Mouse (Mus musculus) cerebellum, adult (tissue): ENCODE data around the gene Nol10.

Source experiments
- ATAC-seq: cut with Nextera tagmentation; 2 replicates; pipeline ENCODE4 v1.9.2; 2017; ENCODE audit warnings: mild to moderate bottlenecking, moderate library complexity, mixed read lengths; ENCODE audit not compliant: insufficient number of reproducible peaks, low FRiP score, low TSS enrichment

Nol10 gene

DNA sequence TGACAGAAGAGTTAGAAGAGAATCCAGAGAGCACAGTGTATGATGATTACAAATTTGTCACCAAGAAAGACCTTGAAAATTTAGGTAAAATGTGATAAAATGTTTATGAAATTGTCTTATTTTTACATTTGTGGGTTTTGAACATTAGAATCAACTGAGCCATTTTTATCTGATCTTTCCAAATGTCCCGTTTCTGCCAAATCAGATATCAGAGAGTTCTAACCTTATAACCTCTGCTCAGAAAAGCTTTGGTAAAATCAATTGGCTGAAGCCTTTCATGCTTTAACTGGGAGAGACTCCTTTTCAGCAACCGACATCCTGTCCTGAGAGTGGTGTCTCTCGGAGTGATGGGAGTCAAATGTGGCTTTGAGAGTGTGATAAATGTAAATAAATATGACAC lies 53.9 kb downstream of the Nol10 start:
- ATAC-seq, result no peak

DNA sequence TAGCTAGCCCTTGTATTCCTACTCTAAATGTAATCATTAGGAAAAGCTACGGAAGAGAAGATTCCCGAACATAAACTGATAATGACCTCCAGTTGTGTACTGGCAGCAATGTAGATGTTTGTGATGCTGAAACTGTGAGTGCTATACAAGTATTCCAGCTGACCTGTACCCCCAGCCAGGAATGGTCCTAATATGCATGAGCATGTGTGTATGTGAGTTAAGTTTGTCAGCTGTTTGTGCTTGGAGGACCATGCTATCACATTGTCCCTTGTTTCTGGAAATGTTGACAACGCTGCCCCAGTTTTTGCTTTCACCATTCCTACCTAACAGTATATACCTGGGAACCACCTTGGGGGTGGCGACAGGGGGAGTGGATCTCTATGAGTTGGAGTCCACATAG lies 55.7 kb downstream of the Nol10 start:
- ATAC-seq, result no peak

GRCm38 (mm10) chr12:17406825-17407224 lies 58.6 kb downstream of the Nol10 start:
- ATAC-seq, result no peak

DNA sequence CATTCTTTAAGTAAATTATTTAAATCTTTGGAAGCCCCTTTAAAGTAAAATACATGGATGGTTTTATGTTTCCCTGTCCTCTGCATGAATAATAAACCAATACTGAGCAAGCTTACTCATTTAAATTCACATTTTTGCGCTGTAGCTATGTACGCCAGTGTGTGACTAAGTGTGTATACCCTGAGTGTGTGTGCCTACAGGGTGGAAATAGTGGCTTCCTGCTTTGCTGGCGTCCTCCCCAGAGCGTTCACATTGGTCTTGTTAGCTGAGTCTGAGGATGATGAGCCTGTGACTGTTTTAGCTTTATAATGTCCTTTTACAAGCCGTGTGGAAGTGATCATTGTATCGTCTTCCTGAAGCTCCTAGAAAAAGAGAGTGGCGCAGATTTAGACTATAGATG lies 60.1 kb downstream of the Nol10 start:
- ATAC-seq, result no peak

- ATAC-seq, result no peak
Observed at GRCm38 (mm10) chr12:17411242-17411641, 63.0 kb downstream of the Nol10 start.

DNA sequence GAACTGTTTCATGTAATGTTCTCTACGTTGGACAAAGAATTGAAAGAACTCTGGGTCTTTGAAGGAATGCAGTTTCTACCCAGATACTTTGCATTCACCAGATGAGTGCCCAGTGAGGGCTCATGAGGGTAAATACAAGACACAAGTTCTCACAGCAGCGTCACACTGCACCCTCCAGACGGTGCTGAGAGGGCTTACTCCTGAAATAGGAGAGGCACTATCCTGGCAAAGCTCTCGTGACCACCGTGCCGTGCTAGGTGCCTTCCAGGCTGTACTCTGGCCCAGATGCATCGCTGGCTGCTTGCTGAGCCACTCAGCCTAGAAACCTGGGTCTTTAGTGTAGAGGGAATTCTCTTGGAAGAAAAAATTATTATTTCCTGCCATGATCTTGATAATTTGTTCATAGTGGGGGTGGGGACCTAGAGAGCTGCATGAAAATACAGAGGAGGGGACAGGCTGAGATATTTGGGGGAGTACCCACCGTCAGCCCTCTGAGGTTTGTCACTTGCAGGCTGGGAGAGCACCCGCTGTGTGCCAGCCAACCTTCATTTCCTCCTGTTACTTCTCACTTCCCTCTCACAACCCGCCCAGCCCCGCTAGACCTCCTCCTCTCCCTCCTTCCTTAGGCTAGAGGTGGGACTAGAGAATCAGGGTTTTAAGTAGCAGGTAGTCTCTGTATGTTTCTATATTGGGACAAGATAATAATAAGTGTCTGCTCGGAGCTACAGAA lies 63.7 kb downstream of the Nol10 start:
- no peak for ATAC-seq

GRCm38 (mm10) chr12:17414734-17415133 lies 66.5 kb downstream of the Nol10 start:
- ATAC-seq, result no peak

DNA sequence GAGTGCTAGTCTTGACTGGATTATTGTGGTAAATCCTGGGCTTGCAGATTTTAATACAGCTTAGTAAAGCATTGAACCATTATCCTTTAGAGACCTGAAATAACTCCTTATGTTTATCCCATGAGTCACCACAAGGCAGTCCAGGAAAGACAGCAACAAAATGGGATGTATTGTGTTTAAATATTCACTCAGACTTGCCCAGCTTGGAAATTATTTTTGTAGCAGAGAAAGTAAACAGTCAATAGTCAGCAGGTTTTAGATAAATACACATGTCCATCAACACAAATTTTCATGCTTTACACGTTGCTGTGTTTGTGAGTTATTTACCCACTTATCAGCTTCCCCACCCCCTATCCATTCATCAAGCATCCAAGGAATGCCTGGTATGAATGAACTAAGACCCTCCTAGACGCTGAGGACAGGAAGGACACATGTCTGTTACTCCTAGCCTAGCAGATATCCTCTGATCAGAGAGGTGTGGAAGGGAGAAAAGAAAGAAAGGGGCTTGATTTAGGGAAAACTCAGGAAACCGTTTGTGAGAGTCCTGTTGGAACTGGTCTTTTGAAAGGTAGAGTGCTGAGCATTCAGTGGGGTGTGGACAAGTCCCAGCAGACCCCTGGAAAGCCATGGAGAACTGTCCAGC lies 72.0 kb downstream of the Nol10 start:
- no peak for ATAC-seq

DNA sequence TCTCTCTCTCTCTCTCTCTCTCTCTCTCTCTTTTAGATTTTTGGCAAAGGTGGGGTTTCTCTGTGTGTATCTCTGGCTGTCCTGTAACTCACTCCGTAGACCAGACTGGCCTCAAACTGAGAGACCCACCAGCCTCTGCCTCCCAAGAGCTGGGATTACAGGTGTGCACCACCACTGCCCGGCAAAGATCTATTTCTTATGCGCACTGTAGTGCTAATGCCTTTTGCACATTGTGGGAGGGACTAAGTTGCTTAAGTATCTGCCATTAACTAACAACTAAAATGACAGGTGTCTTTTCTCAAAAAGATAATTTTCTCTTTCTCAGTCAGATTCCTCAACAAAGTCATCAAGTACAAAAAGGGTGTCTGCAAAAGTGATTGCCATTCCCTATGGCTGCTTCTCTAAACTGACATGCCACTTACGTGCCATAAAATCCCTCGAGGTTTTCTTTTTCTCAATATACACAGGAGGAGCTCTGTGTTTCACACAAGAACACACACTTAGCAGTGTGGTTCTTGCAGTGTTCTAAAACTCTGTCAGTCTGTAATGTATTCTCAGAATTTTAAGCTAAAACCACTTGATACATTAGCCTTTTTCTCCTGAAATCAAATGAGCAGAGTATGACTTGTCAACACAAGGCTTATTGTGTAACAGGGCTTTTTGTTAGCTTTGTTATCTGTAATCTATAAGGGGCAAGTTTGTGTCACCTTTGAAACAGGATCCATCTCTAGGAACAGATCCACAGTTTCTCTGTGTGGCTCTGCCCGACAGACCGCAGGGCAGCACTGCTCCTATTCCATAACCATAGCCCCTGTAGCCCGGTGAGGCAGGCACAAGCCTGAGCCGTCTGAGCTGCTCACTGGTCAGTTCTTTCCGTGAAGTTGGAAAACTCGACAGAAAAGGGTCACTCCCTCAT lies 77.3 kb downstream of the Nol10 start:
- ATAC-seq, result no peak

- no peak for ATAC-seq
Observed at GRCm38 (mm10) chr12:17426735-17427134, 78.5 kb downstream of the Nol10 start.

- no peak for ATAC-seq
Observed at GRCm38 (mm10) chr12:17430578-17430977, 82.3 kb downstream of the Nol10 start.

DNA sequence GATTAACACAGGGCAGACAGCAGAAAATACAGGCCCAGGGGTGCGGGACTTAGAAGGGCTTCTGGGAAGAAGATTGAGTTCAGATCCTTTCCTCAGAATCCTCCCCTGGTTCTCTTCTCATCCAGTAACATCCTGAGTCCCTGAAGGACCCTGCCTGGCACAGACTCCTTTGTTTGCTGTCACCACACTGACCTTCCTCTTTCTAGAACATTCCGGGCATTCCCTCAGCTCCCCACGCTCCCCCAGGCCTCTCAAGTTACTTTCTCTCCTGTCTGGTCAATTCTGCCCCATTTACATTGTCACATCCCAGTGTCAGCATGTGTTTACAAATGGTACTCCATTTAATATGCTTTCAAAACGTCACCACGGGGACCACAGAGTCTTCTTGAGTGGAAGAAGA lies 82.9 kb downstream of the Nol10 start:
- ATAC-seq, result no peak

- no peak for ATAC-seq
Observed at GRCm38 (mm10) chr12:17431812-17432332, 83.6 kb downstream of the Nol10 start.

- ATAC-seq, result no peak
Observed at GRCm38 (mm10) chr12:17433712-17434111, 85.5 kb downstream of the Nol10 start.

GRCm38 (mm10) chr12:17436471-17436870 lies 88.2 kb downstream of the Nol10 start:
- no peak for ATAC-seq

DNA sequence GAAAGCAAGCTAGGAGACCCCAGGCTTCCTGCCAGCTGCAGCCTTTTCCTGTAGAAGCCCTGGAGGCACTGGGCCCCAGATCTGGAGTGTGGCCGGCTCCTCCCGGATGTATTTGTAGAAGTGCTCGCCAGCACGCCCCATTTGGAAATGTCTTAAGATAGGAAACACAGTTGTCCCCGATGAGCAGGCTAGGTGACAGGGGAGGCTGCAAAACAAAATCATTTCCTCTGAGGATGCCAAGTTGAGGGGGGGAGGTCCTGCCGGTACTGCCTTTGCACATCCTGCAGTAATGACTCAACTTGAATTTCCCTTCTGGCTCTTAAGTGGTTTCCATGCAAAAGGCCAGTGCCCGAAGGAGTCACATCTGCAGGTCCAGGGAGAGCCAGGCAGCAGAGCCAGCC lies 92.0 kb downstream of the Nol10 start:
- no peak for ATAC-seq

DNA sequence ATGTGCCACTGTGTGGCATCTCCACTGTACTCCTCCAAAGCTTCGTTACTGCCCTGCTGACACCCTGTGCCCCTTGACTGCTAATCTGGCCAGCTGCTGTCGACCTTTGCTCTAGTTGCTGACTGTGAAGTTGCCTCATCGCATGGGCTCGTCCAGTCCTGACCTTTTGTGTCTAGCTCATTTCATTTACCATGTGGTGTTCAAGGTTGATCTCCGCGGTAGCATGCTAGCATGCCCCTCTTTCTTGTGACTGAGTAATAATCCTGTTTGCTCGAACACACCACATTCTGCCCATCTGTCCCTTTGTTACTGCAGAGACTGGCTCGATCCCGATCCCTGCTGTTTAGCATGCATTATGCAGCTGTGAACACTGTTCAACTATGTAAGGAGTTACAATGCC lies 93.2 kb downstream of the Nol10 start:
- no peak for ATAC-seq

GRCm38 (mm10) chr12:17444406-17444805 lies 96.1 kb downstream of the Nol10 start:
- no peak for ATAC-seq

DNA sequence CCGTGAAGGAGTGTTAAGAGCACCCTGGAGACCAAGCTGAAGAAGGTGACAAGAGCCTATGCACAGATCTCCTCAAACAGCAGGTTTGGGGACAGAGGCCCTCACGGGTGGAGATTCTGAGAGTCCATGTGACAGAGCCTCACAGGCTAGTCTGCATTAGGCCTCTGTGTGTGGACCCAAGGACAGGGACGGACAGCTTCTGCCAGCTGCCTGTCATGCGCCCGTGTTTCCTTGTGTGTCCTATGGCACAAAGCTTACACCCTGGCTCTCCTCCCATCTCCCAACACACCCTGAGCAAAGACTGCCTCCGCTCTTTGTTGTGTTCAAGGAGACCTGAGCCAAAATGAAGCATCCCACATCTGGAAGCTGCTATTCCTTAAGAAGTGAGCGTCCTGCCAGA lies 97.0 kb downstream of the Nol10 start:
- ATAC-seq, result no peak

- ATAC-seq, result no peak
Observed at GRCm38 (mm10) chr12:17448781-17449180, 100.5 kb downstream of the Nol10 start.

DNA sequence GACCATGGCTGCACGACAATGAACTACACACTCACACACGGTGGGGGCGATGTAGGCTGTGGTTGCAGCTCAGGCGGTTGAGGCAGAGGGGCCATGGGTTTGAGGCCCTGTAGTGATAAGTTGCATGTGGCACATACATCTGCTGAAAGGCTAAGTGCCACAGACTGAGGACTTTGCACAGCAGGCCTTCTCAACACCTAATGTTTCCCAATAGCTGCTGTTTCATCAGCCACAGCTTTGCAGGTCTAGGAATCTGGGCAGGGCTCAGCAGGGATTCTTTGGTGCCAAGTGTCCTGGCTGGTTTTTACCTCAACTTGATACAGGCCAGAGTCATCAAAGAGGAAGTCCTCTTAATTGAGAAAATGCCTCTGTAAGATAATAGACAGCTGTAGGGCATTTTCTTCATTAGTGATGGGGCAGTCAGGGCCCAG lies 101.4 kb downstream of the Nol10 start:
- ATAC-seq, result no peak
